Mouse (Mus musculus): ENCODE results near the gene Serhl.

- TF ChIP-seq POLR2A (IDR thresholded peaks at IDR 0.05; ENCODE audit: extremely low read depth, insufficient read depth, low read length): no peak
- no peak for TF ChIP-seq CTCF (IDR thresholded peaks at IDR 0.05; ENCODE audit: extremely low read depth, insufficient read depth, low read length)
Observed at GRCm38 (mm10) chr15:83164971-83165471, 75.7 kb downstream of the Serhl start.

Measured in cortical plate, adult 2 months (tissue).